Mouse (Mus musculus) cerebellum, postnatal 10 days (tissue): ENCODE results near the gene Hs3st3b1.

ENCODE experiments used
- DNase-seq, 2 experiments: peaks; one replicate each; pipeline ENCODE4 v3.0.0; 2021; ENCODE audit warnings: mixed read lengths in 2 of 2

Hs3st3b1 gene

DNA sequence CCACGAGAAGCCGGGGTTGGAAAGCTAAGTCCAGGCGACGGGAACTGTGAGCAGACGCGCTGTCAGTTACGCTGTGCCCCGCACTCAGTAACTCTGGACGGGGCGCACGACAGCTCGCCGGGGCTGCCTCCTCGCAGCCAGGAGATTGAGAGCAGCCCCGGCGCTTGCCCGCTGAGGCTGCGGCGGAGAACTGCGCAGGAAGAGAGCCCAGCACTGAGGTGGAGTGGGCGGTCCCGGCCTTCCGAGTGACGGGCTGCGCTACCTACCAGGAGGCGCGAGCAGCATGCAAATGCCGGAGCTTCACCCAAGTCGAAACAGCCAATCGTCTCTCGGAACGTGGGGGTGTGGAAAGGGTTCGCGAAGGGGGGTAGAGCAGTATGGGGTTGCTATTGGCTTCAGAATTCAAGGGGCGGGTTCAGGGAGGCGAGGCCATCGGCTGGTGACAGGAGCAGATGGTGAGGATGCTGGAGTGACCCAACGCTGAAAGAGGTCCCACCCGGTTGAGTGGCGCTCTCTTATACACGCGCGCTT is at the start of gene Hs3st3b1:
Gene Hs3st3b1, minus strand, starts transcription at position 200 of the 531 bp plus-strand sequence.
- DNase-seq, result peak; percentile 88 to 94

DNA sequence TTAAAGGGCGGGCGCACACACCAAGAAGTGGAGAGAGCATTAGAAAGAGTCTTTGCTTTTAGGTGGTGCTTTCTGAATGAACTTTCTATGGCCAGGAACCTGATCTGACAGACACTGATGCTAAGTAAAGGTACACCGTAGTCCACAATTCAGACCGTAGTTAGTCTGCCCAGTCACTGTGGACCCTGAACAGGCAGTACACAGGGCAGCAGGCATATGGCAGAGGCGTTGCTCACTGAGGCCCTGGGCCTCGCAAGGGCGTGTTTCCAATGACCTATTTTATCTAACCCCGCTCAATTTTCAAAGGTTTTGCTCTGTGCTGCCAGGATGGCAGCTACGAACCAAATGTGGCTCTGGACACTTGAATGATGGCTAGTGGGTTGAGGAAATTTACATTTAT is 49.4 kb upstream of the Hs3st3b1 start:
- DNase-seq, result no peak

DNA sequence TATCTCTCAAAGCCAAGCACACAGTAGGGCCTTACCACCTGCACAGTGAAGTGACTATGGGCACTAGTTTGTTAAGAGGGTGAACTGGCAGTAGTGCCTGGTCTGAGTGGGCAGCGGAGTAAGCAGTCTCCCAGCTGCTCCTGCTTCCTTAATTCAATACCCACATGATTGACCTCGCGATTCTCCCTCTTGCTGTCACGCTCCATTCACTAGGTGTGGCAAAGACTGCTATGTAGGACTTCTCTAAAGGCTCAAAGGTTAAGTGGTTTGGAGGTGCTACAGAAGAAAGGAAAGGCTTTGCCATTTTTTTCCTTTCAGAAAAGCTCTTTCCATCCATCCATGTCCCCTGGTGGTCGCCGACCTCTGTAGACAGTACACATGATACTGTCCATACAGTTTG is 48.7 kb upstream of the Hs3st3b1 start:
- no peak for DNase-seq

DNA sequence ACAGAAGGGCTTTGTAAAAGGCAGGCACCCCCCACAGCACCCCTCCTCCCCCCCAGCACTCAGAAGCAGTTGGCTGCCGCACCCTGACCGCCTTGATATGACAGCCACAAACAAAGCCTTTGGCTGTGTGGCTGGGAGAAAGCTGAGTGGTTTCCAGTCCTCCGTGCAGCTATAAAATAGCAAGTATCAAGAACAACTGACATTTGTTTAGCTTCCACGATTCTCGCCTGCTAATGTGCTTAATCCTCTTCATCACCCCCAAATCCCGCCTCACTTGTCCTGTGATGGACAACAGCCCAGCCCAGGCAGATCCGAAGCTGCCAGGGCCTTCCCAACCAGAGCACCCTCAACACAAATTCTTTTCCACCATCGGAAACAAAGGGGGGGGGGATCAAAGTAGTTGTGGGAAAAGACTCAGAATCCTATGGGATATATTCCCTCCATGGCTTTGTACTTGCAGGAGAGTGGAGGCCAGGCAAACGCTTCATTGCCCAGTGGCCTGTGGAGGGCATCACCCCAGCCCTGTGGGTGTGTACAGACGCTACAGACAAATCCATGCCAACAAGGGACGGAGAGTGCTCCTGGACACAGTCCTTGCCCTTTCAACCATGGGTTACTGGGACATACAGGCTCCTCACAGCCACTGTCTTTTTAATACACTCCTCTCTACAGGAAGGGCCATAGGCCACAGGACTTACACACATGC is 47.3 kb upstream of the Hs3st3b1 start:
- DNase-seq, result peak; percentile 28 to 54

DNA sequence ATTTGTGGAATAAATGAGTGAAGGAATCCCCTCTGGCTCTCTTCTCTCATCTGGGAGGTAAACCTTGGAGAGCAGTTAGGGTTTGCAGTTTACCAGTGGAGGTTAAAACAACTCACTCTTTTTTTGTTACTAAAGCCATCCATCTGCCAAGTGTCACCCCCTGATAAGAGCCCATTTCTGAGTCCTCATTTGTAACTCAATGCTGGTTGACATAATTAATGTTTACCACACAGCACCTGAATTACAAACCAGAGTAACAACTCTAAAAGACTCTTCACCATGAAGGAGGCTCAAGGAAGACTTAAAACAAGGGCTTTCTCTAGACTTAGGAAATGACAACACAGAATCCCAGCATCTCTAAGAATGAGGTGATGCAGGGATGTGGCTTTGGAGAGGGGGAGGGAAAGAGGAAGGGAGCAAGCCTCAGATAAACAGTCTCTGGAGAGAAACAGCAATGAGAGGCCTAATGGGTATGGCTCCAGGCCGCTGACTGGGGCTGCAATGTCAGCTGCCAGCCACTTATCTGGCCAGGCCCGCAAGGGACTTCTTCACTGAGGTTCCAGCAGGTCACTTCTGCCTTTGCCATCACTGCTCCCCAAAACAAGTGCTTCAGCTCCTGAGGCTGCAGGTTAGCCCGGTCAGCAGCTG is 46.4 kb upstream of the Hs3st3b1 start:
- peak; percentile 16 to 22 for DNase-seq

DNA sequence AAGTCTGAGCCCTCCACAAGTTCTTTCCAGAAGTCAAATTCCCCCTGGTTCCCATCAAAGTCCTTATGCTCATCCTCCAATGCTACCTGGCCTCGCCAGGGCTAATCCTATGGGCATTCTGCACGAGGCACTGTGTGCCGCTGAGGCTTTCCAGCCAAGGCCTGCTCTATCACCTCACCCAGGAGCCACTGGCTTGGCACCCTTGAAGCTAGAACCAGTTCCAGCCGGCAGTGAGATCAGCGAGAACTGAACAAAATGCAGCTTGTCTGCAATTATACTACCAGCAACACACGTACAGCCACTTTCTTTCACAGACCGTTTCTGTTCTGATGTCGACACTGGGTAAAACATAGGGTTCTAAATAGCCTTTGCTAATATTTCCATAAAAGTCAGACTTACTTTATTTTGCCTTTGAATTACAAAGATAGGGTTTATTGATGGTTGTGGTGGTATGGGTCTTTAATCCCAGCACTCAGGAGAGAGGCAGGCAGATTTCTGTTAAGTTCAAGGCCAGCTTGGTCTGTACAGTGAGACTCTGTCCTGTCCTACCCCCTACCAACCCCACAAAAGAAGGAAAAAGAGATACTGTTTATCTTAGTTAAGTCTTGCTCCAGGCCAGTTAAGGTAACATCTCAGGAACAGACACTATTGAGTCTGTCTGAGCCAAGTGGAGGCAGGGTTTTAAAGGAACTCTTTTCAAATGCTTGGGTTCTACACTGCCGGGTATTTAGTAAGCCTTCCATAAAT is 45.7 kb upstream of the Hs3st3b1 start:
- DNase-seq, result no peak

DNA sequence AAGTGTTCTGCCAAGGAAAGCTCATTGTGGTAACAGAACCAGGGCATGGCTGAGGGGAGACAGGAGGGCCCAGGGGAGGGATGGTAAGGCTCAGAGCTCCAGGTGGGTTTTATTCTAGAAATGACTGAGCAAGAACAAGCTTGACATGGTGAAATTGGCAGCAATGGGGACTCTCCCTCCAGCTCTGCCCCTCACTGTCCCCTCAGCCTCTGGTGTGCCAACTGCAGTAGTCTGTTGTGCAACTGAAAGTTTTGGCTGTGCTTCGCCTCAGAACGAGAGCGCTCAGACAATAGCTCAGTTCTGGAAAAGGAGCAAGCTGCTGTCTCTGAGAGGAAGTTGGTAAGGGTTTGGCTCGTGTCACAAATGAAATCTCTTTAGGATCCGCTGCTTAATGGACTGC is 43.3 kb upstream of the Hs3st3b1 start:
- peak; percentile 36 to 42 for DNase-seq

DNA sequence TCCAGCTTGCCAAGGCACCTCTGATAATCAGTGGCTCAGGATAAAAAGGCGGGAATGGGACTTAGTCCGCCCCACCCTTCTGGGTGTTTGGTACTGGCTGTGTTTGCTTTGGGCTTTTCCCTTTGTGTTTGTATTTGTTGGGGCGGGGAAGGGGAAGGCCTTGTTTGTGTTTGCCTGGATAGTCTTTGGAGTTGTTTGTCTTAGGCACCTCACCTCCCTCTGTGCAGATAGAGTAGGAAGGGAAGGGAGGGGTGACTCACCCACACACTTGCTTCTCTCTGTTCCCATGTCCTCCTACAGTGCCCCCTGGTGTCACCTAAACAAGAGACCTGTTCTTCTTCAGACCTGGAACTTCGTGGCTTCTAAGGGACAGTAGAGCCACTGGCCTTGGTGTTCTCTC is 35.1 kb upstream of the Hs3st3b1 start:
- peak in 1 of 2 experiments; percentile 20 for DNase-seq

DNA sequence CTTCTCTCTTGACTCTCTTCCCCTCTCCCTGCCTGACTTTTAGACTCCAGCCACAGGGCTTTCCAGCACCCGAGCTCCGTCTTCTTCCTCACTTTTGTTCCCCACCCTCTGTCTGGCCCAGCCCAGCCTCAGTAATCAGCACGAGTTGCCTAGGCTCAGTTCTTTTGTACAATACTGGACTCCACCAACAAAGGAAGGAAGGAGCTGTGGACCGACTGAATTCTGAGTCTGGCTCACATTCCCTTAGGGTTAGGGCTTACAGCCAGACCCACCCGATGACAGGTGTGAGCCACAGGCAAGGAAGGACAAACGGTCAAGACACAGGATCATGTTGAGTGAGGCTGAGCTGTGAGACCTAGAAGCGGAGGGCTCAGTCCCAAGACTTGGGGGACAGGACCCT is 34.7 kb upstream of the Hs3st3b1 start:
- DNase-seq, result no peak

DNA sequence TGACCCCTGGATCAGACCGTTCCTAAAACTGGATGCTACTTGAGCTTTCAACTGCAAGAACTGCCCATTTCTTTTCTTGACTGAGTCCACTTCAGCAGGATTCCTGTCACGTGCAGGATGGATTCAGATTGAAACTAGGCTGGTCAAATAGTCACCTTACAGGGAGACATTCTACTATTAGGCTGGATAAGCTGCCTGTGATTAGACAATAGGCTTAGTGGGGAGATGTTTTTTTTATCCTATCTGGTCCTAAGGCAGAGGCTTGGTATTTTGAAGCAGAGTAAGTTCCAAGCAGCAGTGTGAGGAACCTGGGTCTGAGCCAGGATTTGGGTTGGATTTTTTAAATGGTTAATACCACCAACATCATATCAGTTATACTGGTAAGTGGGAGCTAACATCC is 31.8 kb upstream of the Hs3st3b1 start:
- DNase-seq, result no peak

DNA sequence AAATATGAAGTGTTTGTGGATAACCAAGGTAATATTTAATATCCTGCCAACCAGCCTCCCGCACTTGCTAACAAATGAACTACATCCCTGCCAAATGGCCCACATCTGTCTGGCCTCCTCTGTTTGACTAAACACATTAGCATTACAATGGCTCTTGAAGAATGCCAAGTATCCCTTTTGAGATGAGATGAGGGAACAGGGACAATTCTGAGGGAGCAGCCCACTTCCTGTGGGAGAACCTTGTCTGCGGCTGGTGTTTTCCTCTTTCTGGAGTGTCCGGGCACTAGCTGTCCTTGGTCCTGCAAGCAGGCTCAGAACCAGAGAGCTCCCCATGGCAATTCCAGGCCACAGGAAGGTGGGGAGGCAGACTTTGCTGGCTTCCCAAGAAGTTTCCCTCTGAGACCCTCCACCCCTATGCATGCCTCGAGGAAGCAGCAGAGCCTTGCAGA is 30.7 kb upstream of the Hs3st3b1 start:
- no peak for DNase-seq

DNA sequence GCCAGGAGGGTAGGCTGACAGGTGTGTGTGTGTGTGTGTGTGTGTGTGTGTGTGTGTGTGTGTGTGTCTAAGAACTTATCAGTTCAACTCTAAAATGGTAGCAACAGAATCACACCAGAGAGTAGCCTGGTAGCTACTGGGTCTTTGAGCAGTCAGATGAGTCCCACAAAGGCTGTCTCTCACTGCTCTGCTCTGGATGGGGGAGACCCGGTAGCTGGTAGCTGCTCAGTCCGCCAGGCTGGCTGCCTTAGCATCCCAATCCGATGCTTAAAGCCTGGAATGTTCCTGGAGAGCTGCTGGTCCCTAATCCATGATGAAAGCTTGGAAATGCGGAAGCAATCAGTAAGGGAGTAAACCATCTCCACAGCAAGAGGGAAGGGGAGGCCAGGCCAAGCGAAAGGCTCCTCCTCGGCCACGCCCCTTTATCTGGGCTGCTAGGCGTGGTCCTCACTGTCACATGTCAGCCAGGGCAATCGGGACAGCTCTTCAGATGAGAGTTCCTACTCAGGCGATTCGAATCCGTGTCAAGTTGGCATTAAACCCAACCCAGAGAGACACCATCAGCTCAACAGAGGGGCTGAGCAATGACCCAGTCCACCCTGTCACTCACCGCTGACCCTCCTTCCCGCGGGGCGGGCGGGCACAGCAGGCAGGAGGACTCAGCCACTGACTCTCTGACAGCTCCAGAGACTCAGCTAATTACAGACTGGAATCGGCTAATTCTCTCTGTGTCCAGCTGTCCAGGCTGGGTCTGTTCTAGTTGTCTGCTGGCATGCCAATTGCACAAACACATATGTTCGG is 29.9 kb upstream of the Hs3st3b1 start:
- peak; percentile 45 to 57 for DNase-seq

DNA sequence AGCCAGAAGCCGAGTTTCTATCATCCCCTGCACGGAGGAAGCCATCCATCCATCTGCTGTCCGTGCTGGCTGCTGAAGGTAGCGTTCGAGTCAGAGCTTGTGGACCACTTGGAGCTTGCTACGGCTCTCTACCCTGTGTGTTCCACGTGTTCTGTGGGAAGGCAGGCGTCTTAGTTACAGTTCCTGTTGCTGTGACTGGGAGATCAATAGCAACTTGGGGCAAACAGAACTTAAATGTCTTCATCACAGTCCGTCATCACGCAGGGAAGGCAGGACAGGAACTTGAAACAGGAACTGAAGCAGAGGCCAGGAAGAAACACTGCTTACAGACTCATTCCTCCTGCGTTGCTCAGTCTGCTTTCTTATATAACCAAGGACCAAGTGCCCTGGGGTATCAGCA is 26.3 kb upstream of the Hs3st3b1 start:
- DNase-seq, result no peak

DNA sequence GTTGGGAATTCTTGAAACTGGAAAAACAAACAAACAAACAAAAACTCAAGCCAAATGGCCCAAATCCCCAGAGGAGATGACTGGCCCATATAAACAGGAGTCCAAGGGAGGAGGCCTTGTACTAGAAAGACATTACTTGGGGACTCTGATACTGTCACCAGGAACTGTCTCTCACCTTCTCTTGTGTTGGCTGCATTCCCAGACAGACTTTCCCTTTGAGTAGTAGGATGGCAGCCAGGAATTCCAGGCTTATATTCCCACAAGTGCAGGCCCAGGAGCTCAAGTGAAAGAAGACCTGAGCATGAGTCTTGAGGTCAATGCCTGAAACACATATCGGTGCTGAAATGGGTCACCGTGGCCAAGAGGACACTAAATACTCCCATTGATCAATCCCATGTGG is 24.9 kb upstream of the Hs3st3b1 start:
- DNase-seq, result peak; percentile 70 to 74

DNA sequence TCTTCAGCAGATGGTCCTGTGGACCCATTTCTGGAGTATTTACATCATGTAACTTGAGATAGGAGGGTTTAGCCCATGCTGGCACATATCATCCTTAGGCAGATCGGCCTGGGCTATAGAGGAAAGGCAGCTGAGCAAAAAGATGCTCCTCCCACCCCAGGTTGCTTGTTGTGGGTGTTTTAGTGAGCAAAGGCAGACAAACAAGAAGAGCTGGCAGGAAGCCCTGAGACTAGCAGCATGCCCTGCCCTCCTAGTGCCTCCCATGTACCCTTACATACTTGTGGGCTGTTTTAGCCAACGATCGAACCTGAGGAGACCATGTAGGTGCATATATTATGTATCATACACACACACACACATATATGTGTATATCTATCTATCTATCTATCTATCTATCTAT is 21.9 kb upstream of the Hs3st3b1 start:
- peak in 1 of 2 experiments; percentile 31 for DNase-seq

DNA sequence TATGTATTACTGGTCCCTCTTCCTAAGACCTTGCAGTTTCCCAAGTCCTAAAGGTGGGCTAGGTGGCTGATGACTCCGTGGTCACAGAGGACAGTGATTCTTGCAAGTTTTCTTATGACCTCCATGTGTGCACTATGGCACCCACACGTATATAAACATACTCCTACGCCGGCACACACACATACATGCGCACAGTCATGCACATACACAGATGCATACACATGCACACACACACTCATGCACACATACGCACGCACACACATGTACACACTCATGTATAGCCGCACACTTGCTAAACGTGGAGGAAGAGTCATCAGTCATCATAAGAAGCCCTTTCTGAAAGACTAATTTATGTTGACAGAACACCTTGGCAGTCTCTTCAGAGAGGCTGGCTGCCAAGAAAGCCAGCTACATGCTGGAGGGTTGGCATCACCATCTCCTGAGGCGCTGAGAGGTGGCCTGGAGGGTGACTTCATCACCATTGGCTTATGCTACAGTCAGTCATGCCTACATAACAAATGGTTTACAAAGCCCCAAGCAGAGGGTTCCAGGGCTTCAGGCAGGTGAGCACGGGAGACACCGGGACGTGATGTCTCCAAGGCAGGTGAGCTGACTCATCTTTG is 21.3 kb upstream of the Hs3st3b1 start:
- peak; percentile 79 to 85 for DNase-seq

DNA sequence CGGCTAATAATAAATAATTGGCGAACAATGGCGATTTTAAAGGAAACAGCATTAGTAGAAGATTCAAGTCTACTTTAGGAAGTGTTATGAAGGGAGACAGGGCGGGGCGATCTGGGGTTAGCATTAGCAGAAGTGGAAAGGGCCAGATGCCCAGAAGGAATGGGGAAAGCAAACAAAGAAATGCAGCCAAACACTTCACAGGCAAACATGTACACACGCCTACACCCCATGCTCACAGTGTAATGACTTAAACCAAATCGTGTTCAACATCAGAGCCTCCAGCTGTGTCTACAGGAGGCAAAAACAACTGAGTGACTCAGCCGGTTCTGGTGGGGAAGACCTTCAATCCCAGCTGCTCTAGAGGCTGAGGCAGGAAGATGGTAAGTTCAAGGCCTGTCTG is 20.1 kb upstream of the Hs3st3b1 start:
- no peak for DNase-seq

DNA sequence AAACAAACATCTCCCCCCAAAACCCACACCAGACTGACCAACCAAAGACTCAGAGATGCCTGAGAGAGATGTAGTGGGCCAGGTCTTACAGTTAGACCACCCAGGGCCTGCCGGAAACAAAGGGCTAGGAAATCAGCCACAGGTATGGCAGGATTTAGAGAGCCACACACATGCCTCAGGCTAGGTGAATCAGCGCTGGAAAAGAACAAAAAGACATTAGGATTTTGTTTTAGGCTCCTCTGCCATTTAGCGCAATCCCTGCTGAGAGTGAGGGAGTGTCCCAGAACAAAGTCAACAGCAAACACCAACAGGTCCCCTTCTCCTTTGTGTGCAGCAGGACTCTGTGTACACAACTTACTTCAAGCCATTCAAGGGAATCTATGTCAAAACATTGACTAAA is 14.6 kb upstream of the Hs3st3b1 start:
- DNase-seq, result no peak

DNA sequence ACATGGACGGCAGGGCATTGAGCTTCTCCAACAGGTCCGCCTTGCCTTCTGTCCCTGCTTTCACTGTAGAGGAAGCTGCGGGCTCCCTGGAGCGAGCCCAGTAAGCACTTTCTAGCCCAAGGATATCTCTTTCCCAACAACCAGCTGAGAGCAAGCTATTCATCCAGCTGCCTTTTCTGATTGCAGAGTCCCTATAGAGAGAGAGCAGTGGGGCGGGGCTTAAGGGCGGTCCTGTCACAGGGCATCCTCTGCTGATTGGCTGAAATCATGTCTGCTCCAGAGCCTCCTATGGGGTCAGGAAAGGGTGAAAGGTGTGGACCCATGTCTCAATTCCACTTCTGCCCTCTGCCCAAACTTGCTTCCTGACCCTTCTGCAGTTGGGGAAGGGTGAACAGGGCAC is 4.8 kb upstream of the Hs3st3b1 start:
- no peak for DNase-seq

DNA sequence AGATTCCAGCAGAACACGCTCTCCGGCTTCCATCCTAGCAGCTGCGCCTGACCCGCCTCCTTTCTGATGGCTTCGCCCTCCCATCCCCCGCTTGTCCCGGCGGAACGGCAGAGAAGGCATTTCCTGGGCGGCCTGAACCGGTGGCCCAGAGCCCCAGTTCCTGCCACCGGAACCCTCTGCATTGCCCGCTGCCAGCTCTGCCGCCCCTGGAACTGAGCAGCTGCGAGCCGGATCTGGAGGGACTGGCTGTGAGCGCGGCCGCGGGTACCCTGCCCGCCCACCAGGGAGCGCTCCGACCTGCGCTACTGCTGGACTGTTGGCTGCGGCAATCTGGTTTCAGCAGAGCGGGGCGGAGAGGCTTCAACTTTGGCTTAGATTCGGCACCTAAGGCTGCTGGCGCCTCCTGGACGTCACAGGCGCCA is 3.1 kb upstream of the Hs3st3b1 start:
- peak; percentile 82 to 84 for DNase-seq

DNA sequence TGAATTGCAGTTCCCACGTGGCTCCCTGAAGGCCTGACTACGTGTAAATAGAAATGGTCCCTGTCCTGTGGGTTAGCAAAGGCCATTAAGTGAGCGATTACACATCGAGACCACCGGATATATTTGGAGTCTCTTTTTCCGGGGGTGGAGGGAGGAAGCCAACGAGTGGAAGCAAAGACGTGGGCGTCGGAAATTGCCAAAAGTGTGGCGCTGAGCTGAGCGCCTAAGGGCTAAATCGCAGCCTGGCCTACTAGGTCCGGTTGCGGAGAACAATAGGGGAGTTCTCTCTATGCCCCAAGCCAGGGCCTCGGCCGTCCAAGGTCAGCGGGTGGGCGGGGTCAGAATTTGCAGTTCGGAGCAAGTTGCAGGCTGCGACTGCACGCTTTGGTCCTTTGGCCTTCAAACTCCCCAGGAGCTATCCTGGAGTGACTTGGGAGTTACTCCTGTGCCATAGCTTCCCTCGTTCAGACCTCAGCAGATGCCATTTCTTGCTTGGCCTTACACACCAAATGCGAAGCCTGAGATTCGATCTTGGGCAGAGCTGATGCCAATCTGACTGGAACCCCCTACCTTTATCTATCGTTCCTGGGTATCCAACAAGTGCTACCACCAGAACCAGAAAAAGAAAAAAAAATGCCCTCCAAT is 2.3 kb upstream of the Hs3st3b1 start:
- DNase-seq, result no peak

DNA sequence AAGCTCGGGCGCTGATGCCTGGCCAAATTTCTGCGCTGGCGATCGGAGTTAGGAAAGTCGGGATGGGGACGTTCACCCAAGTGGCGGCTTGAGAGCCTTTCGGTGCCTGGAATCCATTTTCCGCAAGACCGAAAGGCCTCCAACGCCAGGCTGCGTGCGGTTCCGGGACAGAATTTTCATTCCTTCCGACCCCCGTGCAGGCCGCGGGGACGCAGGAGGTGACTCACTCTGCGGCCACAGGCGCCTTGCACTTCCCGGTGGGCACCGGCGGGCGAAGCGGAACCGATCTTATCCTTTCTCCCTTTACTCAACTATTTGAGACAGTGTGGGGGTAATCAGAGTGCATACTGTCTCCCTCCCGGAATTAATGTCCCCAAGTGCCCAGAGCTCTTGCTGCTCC is 1.3 kb upstream of the Hs3st3b1 start:
- peak; percentile 18 to 34 for DNase-seq
